Mouse (Mus musculus) frontal cortex, postnatal 36 days (tissue): Measurements from ENCODE around the gene Ube2c.
"Not testable (repeated sequence)": the region's sequence is repeated elsewhere in the genome, so short reads cannot be mapped to it uniquely, and the experiment has no call there.

ENCODE experiments used
- DNase-seq, 2 experiments: peaks; one replicate each; pipeline ENCODE4 v3.0.0; 2022; ENCODE audit warnings: low spot score in 2 of 2

Gene Ube2c

DNA sequence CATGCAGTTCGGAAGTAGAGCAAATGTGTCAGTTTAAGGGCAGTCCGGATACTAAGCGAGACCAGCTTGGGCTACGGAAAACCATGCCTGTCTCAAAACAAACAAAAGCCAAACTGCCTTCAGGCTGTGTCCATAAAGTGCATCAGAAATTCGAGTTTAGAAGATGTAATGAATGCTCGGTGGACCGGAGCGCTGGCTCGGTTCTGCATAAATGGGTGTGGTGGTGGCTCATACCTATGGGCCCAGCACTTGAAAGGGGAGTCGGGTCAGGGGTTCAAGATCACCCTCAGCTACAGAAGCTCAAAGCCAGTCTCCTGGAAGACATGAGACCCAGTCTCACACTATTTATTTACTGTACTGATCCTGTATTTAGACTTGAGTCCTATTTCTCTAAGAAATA, 18.1 kb downstream of the Ube2c start:
- no peak for DNase-seq

DNA sequence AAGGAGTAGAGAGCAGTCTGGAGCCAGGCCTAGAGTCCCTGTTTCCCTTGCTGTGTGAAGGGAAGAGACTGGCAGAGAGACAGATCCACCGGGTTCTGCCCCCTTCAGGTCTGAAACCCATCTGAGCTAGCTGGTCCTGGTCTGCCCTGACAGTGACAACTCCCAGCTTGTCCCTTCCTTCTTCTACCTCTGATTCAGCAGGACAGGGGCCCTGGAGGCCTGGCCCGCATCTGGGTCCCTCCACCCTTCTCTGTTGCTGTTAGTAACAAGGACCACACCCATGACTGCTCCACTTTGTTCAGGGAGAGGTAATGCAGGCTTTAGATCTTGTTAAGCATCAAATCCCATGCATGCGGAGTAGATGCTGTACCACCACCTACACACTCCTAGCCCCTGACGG, 18.7 kb downstream of the Ube2c start:
- DNase-seq: no peak

DNA sequence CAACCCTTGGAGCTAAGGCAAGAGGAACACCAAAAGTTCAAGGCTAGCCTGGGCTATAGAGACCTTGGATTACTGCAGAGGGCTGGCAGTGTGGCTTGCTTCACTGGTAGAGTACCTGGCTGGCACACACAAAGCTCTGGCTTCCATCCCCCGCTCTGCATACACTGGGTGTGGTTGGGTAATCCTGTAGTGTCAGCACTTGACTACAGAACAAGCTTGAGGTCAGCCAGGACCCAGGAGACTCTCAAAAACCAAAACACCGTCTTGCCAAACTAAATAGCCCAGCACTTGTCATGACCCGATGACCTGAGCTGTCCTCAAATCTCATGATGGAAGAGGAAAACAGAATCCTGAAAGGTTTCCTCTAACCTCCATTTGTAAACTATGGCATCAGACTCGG, 20.8 kb downstream of the Ube2c start:
- no peak for DNase-seq

DNA sequence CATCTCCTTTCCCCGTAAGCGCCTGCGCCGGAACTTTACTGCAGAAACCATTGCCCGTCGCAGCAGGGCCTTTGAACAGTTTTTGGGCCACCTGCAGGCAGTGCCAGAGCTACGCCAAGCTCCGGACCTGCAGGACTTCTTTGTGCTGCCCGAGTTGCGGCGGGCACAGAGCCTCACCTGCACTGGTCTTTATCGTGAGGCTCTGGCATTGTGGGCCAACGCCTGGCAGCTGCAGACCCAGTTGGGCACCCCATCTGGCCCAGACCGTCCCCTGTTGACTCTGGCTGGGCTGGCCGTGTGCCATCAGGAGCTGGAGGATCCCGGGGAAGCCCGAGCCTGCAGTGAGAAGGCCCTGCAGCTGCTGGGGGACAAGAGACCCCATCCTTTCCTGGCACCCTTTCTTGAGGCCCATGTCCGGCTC, 22.2 kb downstream of the Ube2c start:
- no peak for DNase-seq

DNA sequence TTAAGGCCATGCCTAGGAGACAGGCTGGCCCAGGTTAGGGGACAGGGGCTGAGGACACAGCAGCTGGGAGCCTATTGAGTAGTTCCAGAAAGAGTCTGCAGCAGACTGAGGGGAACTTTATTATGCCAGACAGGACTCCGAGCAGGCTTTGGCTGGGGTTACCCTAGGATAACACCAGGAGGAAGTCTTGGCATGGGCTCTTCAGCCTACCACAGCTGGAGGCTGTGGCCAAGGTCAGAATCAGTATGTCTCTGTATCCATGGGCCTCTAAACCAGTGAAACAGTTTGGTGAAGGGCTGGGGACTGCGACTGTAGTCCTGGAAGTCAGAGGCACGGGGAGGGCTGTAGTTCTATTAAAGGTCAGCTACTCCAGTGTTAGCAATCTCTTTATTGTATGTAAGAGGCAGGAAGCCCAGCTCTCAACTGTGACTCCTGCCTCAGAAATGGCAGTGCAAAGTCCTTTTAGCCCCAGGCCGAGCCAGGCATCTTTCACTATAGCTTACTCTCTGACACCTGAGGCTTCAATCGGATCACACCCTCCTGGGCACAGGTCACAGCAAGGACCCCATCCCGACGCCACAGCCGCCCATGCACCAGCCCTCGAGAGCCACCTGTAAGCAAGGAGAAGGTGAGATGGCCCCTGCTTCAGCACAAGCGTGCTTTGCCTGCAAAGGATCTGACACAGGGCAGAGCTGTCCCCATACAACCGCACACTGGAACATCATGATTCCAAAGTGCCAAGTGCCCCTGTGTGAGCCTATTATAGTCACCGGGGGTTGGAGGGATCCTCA, 22.9 kb downstream of the Ube2c start:
- no peak for DNase-seq

DNA sequence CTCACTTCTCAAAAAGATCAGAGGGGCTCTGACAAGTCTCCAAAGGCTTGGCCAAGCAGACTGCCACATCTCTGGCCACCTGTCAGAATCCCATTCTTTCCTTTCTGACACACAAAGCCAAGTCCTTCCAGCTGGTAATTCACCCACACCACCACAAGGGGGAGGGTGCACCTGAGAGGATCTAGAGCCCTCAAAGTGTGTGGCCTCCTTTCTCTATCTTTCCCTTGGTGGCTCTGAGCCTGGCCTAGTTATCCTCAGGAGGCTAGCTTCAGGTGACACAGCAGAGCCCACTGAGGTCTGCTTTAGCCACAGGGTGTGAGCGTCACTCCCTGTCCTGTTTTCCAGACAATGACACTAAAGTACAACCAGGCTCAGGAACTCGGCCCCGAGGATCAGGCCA, 23.5 kb downstream of the Ube2c start:
- DNase-seq: peak; percentile 51 to 63

DNA sequence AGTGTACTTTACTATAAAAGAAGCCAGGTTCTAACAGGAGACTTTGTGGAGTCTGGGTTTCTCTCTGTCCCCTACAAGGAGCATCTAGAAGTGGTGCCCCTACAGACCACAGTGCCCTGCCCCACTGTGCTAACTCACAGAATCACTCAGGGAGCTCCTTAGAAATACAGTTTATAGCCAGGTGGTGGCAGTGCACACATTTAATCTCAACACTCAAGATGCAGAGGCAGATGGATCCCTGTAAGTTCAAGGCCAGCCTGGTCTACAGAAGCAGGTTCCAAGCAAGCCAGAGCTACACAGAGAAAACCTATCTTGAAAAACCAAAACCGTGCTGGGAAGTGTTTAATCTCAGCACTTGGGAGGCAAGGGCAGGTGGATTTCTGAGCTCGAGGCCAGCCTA, 24.1 kb downstream of the Ube2c start:
- no peak for DNase-seq

DNA sequence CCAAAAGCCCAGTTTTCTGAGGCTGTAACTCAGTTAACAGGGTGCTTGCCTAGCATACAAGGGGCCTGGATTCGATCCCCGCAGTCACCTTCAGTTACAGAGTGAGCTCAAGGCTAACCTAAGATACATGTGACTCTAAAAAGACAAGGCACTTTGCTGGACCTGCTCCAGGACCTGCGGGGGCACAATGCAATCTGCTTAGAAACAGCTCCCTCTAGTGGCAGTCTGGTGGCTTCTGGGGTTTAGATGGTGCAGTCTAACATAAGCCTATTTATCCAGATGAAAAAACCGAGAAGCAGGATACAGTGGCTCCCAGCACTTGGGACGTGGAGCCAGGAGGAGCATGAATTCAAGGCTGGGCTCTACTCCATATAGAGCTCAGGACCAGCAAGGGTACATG, 24.6 kb downstream of the Ube2c start:
- DNase-seq: peak; percentile 80 to 87

DNA sequence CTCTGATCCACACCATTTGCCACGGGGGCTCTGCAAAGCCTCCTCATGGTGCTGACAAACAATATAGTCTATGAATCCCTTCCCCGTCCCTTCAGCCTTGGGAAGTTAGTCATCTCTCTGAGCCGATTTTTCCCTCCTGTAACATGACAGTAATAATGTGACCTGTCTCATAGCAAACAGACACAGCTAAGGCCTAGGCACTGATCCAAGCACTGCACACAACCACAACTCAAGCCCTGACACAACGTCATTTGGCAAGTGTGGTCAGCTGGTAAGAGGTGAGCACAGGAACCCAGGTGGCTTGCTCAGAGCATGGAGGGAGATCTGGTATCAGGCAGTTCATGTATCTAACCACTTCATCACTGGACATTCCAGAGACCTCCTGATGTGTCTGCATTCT, 26.2 kb downstream of the Ube2c start:
- no peak for DNase-seq

DNA sequence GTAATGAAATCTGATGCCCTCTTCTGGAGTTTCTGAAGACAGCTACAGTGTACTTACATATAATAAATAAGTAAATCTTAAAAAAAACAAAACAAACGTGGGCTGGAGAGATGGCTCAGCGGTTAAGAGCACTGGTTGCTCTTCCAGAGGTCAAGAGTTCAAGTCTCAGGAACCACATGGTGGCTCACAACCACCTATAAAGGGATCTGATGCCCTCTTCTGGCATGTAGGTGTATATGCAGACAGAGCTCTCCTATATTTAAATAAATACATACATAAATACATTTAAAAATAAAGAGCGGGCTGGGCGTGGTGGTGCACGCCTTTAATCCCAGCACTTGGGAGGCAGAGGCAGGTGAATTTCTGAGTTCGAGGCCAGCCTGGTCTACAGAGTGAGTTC, 28.9 kb downstream of the Ube2c start:
- DNase-seq: not testable (repeated sequence)

DNA sequence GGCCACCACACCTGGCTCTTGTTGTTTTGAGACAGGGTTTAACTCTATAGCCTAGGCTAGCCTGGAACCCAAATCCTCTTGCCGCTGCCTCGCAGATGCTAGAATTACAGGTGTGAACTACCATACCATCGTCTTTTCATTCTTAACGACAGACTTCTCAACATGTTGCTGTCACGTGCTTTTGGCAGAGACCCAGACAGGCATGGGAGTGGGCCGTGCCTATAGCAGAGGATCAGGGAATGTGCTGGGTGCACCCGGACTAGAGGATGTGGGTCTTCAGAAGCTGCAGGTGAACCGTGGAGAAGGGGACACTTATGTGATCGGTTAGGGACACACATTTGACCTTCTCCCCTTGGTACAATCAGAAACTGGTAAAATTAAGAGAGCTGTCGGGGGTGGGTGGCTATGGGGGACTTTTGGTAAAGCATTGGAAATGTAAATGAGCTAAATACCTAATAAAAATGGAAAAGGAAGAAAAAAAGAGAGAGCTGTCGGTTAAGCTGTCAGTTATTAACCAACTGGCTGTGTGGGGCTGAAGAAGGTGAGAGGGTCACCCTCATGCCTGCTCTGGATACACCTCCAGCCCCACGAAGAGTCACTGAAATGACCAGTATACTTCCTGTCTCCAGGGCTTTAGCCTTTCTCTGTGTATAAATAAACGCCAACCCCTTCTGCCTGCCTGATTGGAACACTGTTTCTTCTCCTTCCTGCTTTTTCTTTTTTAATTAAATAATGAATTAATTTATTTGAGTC, 30.7 kb downstream of the Ube2c start:
- no peak for DNase-seq

DNA sequence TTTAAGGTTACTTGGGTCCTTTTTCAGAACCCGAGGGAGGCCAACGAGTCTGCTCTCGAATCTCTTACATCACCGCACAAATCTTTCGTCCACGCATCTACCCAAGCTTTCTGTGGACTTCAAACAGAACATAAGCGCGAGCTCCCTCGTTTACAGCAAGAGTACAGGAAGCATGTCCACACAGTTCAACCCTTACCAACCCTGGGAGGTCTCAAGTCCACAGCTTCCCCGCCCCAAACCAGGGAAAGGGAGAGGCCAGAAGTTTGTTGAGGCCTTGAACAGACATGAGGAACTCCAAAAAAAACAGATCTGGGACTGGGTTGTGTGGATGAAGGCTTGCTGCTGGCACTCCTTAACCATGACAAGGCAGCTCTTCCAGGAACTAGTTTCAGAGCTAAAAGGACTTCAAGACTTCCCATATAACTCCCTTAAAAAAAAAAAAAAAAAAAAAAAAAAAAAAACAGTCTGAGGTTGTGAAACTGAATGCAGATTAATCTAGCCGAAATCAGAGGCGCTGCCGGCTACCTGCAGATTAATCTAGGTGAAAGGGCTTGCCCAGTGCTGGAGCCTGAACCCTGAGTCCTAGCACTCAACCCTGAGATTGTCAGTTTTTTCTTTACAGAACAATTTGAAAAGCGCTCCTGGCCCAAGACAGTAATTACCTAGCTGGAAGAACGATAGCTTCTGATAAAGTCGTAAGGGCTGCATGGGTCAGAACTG, 33.7 kb downstream of the Ube2c start:
- DNase-seq: no peak

DNA sequence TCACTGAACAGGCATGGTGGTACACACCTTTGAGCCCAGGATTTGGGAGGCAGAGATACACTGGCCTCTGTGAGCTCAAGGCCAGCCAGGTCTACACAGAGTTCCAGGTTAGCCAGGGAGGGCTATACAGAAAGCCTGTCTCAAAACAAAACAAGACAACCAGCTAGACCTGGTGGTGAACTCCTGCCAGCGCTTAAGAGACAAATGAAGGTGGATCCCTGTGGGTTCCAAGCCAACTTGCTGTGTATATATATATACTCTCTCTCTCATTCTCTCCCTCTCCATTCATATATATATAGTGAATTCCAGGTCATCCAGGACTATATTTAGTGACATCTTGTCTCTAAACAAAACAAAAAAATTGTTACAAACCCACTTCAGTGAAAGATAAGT, 34.2 kb downstream of the Ube2c start:
- DNase-seq: no peak

DNA sequence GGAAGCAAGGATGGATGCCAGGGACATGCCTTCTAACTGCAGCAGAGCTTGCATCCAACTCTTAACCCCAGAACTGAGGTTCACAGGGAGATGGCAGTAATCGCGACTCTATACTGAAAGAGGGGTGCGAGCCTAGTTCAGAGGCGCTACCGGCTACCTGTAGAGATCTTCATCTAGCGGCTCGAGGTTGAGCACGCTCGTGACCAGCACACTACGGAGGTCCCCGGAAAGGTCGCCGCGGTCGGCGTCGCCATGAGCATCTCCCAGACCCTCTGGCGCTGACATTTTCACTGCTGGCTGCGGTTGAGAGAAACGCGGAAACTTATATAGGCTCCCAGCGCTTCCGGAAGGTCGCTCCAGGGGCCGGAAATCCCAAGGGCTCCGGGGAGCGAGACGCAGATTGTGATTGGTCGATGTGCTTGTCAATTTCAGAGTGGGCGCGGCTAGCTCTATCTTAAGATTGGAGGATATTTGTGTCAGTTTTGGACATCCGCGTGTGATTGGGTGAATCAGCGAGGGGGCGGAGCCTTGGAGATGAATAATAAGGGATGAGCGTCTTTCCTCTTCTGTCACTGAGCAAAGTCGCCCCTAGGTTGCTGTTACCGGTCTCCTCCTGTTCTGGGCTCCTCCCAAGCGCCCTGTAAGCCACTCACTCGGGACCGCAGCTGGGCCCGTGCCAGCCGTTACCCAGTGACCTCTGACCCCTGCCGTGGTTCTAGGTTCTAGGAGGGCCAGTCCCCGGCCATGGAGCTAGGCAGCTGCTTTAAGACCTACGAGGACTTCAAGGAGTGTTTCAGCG, 35.0 kb downstream of the Ube2c start, which contains the start of the genes Acot8 and Zswim3:
Gene Acot8 (minus strand): TSS at position 350 of the 799 bp plus-strand sequence.
Gene Zswim3 (plus strand): TSS at position 566 of the 799 bp plus-strand sequence.
- peak; percentile 99 for DNase-seq

DNA sequence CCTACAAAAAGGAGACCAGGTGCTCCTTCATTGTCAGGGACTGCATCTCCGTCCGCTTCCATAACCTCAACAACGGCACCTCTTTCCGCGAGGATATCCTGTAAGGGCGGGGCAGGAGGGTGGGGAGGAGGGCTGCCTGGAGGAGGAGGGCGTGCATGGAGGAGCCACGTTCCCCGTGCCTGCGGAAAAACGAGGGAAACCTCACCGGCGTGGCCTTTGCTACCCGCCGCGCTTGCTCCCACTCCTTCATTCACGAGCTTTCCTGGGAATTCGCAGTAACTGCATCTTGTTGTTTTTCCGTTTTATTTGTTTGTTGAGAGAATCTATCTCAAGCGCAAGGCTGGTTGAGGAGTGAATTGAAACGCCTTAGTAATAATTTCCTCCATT, 35.6 kb downstream of the Ube2c start:
- no peak for DNase-seq

DNA sequence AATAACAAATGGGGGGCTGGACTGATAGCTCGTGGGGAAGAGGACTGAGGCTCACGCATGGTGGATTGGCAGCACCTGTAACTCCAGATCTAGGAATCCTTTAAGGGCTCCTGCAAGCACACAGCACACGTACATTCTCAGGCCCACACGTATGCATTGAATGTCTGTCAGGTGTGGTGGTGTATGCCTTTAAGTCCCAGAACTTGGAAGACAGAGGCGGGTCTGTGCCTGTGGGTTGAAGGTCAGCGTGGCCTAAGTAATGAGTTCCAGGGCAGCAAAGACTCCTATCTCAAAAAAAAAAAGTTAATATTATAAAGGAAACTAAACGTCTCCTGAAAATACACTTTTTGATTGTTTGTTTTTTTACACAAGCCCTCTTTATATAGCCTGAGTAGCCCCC, 36.9 kb downstream of the Ube2c start:
- no peak for DNase-seq

DNA sequence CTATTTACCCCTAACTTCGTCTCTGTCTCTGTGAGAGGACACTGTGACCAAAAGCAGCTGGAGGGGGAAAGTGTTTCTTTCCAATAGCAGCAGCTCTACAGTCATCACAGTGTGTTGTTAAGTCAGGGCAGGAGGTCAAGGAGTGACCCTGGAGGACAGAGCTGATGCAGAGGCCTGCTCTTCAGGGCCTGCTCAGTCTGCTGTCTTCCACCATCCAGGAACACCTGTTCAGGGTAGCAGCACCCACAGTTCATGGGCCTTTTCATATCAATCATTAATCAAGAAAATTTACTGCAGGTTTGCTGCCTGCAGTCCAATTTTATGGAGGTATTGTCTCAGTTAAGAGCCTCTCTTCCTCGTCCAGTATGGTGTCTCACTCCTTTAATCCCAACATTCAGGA, 43.9 kb downstream of the Ube2c start:
- no peak for DNase-seq

DNA sequence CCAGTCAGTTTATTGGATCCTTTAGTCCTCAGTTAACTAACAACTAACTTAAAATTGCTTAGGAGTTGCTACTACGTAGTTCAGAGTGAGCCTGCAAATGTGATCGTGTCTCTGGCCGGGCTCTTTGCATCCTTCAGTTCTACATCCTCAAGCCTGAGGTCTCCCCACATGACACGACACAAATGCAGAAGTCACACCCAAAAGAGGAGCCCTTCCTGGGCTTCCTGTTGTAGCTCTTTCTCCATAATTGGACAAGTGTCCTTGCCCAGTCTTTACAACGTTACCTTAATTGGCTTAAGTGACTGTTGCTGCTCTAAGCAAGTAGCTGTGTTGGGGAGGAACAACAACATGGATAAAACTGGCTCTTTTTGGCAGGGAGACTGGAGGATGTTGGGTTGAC, 45.6 kb downstream of the Ube2c start:
- no peak for DNase-seq

DNA sequence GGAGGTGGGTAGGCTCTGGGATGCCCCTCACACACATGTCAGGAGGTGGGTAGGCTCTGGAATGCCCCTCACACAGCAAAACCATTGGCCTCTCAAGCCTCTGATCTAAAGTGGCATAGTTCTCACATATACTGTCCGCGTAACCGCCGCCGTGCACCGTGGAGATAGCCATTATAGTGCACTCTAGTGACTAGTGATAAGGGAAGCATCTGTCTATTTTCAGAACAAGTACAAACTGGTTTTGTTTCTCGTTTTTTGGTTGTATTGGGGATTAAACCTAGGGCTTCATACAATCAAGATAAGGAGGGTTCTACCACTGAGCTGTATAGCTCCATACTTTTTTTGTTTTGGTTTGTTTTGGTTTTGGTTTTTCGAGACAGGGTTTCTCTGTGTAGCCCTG, 46.1 kb downstream of the Ube2c start:
- DNase-seq: no peak

DNA sequence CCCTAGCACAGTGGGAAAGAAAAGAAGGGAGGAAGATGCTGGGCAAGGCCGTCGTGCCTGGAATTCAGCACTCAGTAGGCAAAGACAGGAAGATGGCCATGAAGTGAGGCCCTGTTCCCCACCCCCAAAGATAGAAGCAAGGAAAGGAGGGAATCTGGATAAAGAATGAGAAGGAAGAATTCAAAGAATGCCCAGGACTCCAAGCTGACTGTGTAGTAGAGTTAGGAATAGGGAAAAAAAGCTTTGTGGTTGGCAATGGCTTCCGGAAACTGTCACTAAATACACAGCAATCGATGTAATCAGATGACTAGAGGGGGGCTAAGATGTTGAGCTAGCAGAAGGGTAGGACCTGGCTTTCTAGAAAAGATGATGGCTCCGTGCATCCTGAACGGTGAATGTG, 47.5 kb downstream of the Ube2c start:
- DNase-seq: no peak

DNA sequence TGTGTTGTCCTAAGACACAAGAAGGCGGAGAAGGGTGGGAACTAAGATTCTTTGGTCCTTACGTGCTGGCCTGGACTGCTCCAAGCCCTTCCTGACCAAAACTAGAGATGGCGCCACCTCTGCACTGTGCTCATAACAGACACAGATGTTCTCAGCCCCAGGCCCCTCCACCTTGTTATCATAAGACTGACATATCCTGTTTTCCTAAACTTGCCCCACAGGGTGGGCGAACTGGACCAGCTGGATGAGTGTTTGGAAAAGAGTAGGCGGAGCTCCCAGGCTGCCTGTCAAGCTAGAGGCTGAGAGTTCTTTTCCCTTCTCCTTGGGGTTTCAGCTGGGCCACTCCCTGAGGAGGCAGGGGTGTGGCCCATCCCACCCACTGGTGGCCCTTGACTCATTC, 48.0 kb downstream of the Ube2c start:
- no peak for DNase-seq

DNA sequence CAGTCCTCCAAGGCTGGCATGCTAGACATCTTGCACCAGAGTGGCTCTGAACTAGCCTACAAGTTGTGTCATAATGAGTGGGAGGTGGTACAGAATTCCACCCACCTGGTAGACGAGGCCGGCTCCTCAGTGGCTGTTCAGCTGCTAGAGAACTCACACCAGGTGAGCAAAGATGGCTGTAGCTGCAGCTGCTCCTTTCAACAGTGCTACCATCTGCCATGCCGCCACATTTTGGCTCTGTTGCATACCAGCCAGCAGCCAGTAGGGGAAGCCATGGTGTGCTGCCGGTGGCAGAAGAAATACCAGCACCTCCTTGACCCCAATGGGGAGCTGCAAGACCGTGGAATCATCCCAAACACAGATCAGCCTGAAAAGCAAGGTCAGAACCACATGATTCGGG, 51.4 kb downstream of the Ube2c start:
- no peak for DNase-seq
